Mouse (Mus musculus): ENCODE measurements at regions not wholly inside any gene's neighbourhood (a gene's known extent, or its start where the extent isn't known, plus 50 kb on each side); places are given as distances from the start of the nearest gene placed in this dataset.

DNA sequence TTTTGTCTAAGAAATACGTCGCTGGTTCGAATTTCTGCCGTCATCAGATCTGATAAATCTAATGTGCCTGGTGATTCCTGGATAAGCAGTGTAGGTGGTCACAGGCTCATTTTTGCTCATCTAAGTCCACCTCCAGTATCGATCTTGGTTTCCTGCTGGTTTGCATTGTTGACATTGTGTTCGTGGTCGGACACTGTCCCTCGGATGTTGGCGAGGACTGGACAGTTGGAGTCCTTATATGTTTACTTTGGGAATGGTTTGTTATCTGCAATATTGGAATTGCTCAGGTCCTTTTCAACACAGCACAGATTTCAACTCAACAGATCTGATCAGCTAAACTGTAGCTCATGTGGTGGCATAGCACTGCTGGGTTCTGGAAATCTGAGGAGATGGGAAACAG lies 91.2 kb upstream of the Dync1i1 start:
- TF ChIP-seq CTCF (IDR thresholded peaks at IDR 0.05; ENCODE audit: borderline replicate concordance, extremely low read depth, insufficient read depth, insufficient read length): no peak
- TF ChIP-seq POLR2A (IDR thresholded peaks at IDR 0.05; ENCODE audit: borderline replicate concordance, extremely low read depth, insufficient read depth, insufficient read length, poor library complexity, severe bottlenecking): no peak

All from brain, embryonic 14.5 days (tissue).